Mouse (Mus musculus): ENCODE measurements around the gene Mblac2. TPM values are rescaled to one million over a fixed set of nuclear protein-coding genes. Genes with fewer than 3 reads are reported as not detected.

Gene Mblac2
- total and polyA plus RNA-seq, 3 experiments = 0.58 to 1.2 TPM; not detected in 1

Other genes with a start within 250 kb of the Mblac2 start
- 5.6 and 5.8 TPM in 2 replicates for gene Adgrv1, start 78.2 kb upstream of the Mblac2 start, total RNA-seq (2012; rRNA removed)
- gene Adgrv1, start 78.2 kb upstream of the Mblac2 start, polyA plus RNA-seq (2012; ENCODE audit: insufficient read depth in 1 of 2, insufficient read length in 2 of 2, low read depth in 1 of 2, low replicate concordance in 2 of 2, missing spikeins in 1 of 2) = 1 to 10 TPM in 1 of 2 experiments, not detected in 1; 5.8 TPM
- 12.2 and 12.5 TPM in 2 replicates for gene Lysmd3, start 53.7 kb upstream of the Mblac2 start, total RNA-seq (2012; rRNA removed)
- 1 to 10 TPM in 1 of 2 experiments, not detected in 1; 7.1 TPM for gene Lysmd3, start 53.7 kb upstream of the Mblac2 start, polyA plus RNA-seq (2012; ENCODE audit: insufficient read depth in 1 of 2, insufficient read length in 2 of 2, low read depth in 1 of 2, low replicate concordance in 2 of 2, missing spikeins in 1 of 2)
- 26.2 and 26.4 TPM in 2 replicates for gene Polr3g, start 328 bp upstream of the Mblac2 start, total RNA-seq (2012; rRNA removed)
- gene Polr3g, start 328 bp upstream of the Mblac2 start, polyA plus RNA-seq (2012; ENCODE audit: insufficient read depth in 1 of 2, insufficient read length in 2 of 2, low read depth in 1 of 2, low replicate concordance in 2 of 2, missing spikeins in 1 of 2) = 10 to 100 TPM; 36.8 to 79.4 TPM
- gene Cetn3, start 71.7 kb downstream of the Mblac2 start, total RNA-seq (2012; rRNA removed) = 70.2 and 77.6 TPM in 2 replicates
- 100 to 1,000 TPM in 1 of 2 experiments, not detected in 1; 101 TPM for gene Cetn3, start 71.7 kb downstream of the Mblac2 start, polyA plus RNA-seq (2012; ENCODE audit: insufficient read depth in 1 of 2, insufficient read length in 2 of 2, low read depth in 1 of 2, low replicate concordance in 2 of 2, missing spikeins in 1 of 2)